Mouse (Mus musculus): Measurements from ENCODE around the gene Cnr2. TPM values are rescaled to one million over a fixed set of nuclear protein-coding genes. Genes with fewer than 3 reads are reported as not detected.
A peak's percentile ranks its signal among the peaks of the same experiment; 100 is the strongest.

The Cnr2 gene
- polyA plus RNA-seq, 1 experiment: 44.8 TPM

GRCm38 (mm10) chr4:135876583-135877020 is 18.6 kb upstream of the Cnr2 start:
- under 1% methylated on average over 16 of the region's 16 CpGs for WGBS
- peak overlapping the region; percentile 35; the same call in 1 of the 2 replicates for H3K4me3 ChIP-seq (ENCODE audit: extremely low read depth, insufficient read depth, insufficient read length)

DNA sequence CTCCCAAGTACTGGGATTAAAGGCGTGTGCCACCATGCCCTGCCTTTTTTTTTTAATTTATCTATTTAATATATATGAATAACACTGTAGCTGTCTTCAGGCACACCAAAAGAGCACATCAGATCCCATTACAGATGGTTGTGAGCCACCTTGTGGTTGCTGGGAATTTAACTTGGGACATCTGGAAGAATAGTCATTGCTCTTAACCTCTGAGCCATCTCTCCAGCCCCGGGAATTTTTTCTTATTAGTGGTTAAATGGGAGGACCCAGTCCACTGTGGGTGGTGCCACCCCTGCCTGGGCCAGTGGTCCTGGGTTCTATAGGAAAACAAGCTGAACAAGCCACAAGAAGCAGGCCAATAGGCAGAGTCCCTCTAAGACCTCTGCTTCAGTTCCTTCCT is 17.5 kb upstream of the Cnr2 start:
- TF ChIP-seq POLR2A (IDR thresholded peaks at IDR 0.05; ENCODE audit: low read depth, low read length) (no peak), CTCF (IDR thresholded peaks at IDR 0.05; ENCODE audit: extremely low read depth, insufficient read depth, insufficient read length, insufficient replicate concordance) (no peak)
- Histone ChIP-seq H3K4me1 (ENCODE audit: control insufficient read depth, insufficient read depth, insufficient read length) (peaks cover 22% of the 10 kb centered on the region; the same call in 1 of the 2 replicates), H3K27ac (ENCODE audit: insufficient read depth, low read length) (0 out of 2 replicates have a peak overlapping the region, but pooled peaks have one; percentile 16), H3K4me3 (ENCODE audit: extremely low read depth, insufficient read depth, insufficient read length) (no peak overlapping the region), H3K36me3 (ENCODE audit: control insufficient read depth, insufficient read depth, low read length) (no peaks in the 10 kb centered on the region), H3K27me3 (ENCODE audit: control insufficient read depth, insufficient read depth, low read length) (no peaks in the 10 kb centered on the region)
- DNase-seq (ENCODE audit: low read depth in 1 of 2, low spot score in 2 of 2): no peak
- 76% methylated on average over 2 of the region's 2 CpGs for WGBS

More at GRCm38 (mm10) chr4:135876583-135877020, 18.6 kb upstream of the Cnr2 start:
- no peaks in the 10 kb centered on the region for H3K27me3 ChIP-seq (ENCODE audit: control insufficient read depth, insufficient read depth, low read length)
- peak overlapping the region; percentile 97 for H3K27ac ChIP-seq (ENCODE audit: insufficient read depth, low read length)
- peak; percentile 88 to 98 for DNase-seq (ENCODE audit: low read depth in 1 of 2, low spot score in 2 of 2)
- peaks cover 7% of the 10 kb centered on the region for H3K36me3 ChIP-seq (ENCODE audit: control insufficient read depth, insufficient read depth, low read length)
- TF ChIP-seq CTCF (IDR thresholded peaks at IDR 0.05; ENCODE audit: extremely low read depth, insufficient read depth, insufficient read length, insufficient replicate concordance) (no peak), POLR2A (IDR thresholded peaks at IDR 0.05; ENCODE audit: low read depth, low read length) (peak; percentile 85)
- peaks cover 25% of the 10 kb centered on the region; the same call in 1 of the 2 replicates for H3K4me1 ChIP-seq (ENCODE audit: control insufficient read depth, insufficient read depth, insufficient read length)

GRCm38 (mm10) chr4:135879021-135879420 is 16.2 kb upstream of the Cnr2 start:
- no peak for TF ChIP-seq POLR2A (IDR thresholded peaks at IDR 0.05; ENCODE audit: low read depth, low read length)
- no peak for TF ChIP-seq CTCF (IDR thresholded peaks at IDR 0.05; ENCODE audit: extremely low read depth, insufficient read depth, insufficient read length, insufficient replicate concordance)
- Histone ChIP-seq H3K27ac (ENCODE audit: insufficient read depth, low read length) (no peak overlapping the region), H3K27me3 (ENCODE audit: control insufficient read depth, insufficient read depth, low read length) (no peaks in the 10 kb centered on the region), H3K36me3 (ENCODE audit: control insufficient read depth, insufficient read depth, low read length) (no peaks in the 10 kb centered on the region), H3K4me3 (ENCODE audit: extremely low read depth, insufficient read depth, insufficient read length) (no peak overlapping the region), H3K4me1 (ENCODE audit: control insufficient read depth, insufficient read depth, insufficient read length) (peaks cover 29% of the 10 kb centered on the region; the same call in 1 of the 2 replicates)
- WGBS: 88% methylated on average over 6 of the region's 6 CpGs
- no peak for DNase-seq (ENCODE audit: low read depth in 1 of 2, low spot score in 2 of 2)

DNA sequence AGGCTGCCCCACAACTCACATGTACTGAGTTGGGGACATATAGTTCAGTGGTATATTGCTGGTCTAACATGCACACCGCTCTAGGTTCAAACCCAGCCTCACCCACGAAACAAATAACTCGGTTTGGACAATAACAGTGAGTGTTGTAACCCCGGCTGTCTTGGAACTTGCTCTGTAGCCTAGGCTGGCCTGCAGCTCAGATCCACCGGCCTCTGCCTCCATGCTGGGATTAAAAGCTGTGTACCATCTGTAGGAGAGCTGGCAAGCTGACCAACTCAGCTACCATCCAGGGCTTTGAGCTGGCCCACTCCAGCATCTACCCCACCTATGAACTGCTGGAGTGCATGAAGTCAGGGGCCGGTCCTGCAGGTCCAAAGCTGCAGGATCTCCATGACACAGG is 15.2 kb upstream of the Cnr2 start:
- Histone ChIP-seq H3K4me3 (ENCODE audit: extremely low read depth, insufficient read depth, insufficient read length) (no peak overlapping the region), H3K4me1 (ENCODE audit: control insufficient read depth, insufficient read depth, insufficient read length) (peaks cover 24% of the 10 kb centered on the region; the same call in 1 of the 2 replicates), H3K36me3 (ENCODE audit: control insufficient read depth, insufficient read depth, low read length) (no peaks in the 10 kb centered on the region), H3K27ac (ENCODE audit: insufficient read depth, low read length) (no peak overlapping the region), H3K27me3 (ENCODE audit: control insufficient read depth, insufficient read depth, low read length) (no peaks in the 10 kb centered on the region)
- DNase-seq (ENCODE audit: low read depth in 1 of 2, low spot score in 2 of 2): no peak
- whole genome bisulfite sequencing: 95% methylated on average over 6 of the region's 6 CpGs
- TF ChIP-seq CTCF (IDR thresholded peaks at IDR 0.05; ENCODE audit: extremely low read depth, insufficient read depth, insufficient read length, insufficient replicate concordance) (no peak), POLR2A (IDR thresholded peaks at IDR 0.05; ENCODE audit: low read depth, low read length) (no peak)

GRCm38 (mm10) chr4:135880576-135880975 is 14.6 kb upstream of the Cnr2 start:
- no peaks in the 10 kb centered on the region for H3K27me3 ChIP-seq (ENCODE audit: control insufficient read depth, insufficient read depth, low read length)
- peaks cover 18% of the 10 kb centered on the region; the same call in 1 of the 2 replicates for H3K4me1 ChIP-seq (ENCODE audit: control insufficient read depth, insufficient read depth, insufficient read length)
- no peak overlapping the region for H3K27ac ChIP-seq (ENCODE audit: insufficient read depth, low read length)
- no peak for DNase-seq (ENCODE audit: low read depth in 1 of 2, low spot score in 2 of 2)
- no peaks in the 10 kb centered on the region for H3K36me3 ChIP-seq (ENCODE audit: control insufficient read depth, insufficient read depth, low read length)
- H3K4me3 ChIP-seq (ENCODE audit: extremely low read depth, insufficient read depth, insufficient read length): no peak overlapping the region
- 95% methylated on average over 10 of the region's 10 CpGs for WGBS
- TF ChIP-seq CTCF (IDR thresholded peaks at IDR 0.05; ENCODE audit: extremely low read depth, insufficient read depth, insufficient read length, insufficient replicate concordance): no peak
- TF ChIP-seq POLR2A (IDR thresholded peaks at IDR 0.05; ENCODE audit: low read depth, low read length): no peak

GRCm38 (mm10) chr4:135882023-135882422 is 13.2 kb upstream of the Cnr2 start:
- H3K36me3 ChIP-seq (ENCODE audit: control insufficient read depth, insufficient read depth, low read length): no peaks in the 10 kb centered on the region
- no peak overlapping the region for H3K27ac ChIP-seq (ENCODE audit: insufficient read depth, low read length)
- H3K27me3 ChIP-seq (ENCODE audit: control insufficient read depth, insufficient read depth, low read length): no peaks in the 10 kb centered on the region
- peaks cover 13% of the 10 kb centered on the region; the same call in 1 of the 2 replicates for H3K4me1 ChIP-seq (ENCODE audit: control insufficient read depth, insufficient read depth, insufficient read length)
- no peak for TF ChIP-seq CTCF (IDR thresholded peaks at IDR 0.05; ENCODE audit: extremely low read depth, insufficient read depth, insufficient read length, insufficient replicate concordance)
- no peak for TF ChIP-seq POLR2A (IDR thresholded peaks at IDR 0.05; ENCODE audit: low read depth, low read length)
- no peak overlapping the region for H3K4me3 ChIP-seq (ENCODE audit: extremely low read depth, insufficient read depth, insufficient read length)
- no peak for DNase-seq (ENCODE audit: low read depth in 1 of 2, low spot score in 2 of 2)
- WGBS: 85% methylated on average over 6 of the region's 6 CpGs

DNA sequence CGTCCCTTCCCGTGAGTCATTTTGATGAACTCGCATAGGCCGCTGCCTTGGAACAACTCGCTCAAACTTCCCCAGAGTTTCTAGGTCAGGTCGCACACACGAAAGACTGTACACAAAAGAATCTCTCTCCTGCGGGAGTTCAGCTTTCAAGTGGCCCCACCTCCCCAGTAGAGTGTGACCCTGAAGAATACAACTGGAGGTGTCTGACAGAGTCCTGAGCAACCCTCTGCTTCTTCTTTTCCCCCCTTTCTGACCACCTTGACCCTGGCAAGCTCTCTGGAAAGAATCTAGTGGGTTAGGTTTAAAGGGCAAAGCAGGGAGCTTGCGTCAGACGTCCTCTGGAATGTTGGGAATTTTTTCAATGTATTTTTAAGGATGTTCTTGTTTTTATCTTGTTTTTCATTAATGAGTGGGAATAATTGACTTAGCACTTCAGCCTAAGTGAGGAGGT is 11.8 kb upstream of the Cnr2 start:
- WGBS: 63% methylated on average over 10 of the region's 10 CpGs
- H3K27ac ChIP-seq (ENCODE audit: insufficient read depth, low read length): 0 out of 2 replicates have a peak overlapping the region, but pooled peaks have one; percentile 9
- H3K36me3 ChIP-seq (ENCODE audit: control insufficient read depth, insufficient read depth, low read length): no peaks in the 10 kb centered on the region
- no peak overlapping the region for H3K4me3 ChIP-seq (ENCODE audit: extremely low read depth, insufficient read depth, insufficient read length)
- no peaks in the 10 kb centered on the region for H3K27me3 ChIP-seq (ENCODE audit: control insufficient read depth, insufficient read depth, low read length)
- peaks cover 9% of the 10 kb centered on the region; the same call in 1 of the 2 replicates for H3K4me1 ChIP-seq (ENCODE audit: control insufficient read depth, insufficient read depth, insufficient read length)
- DNase-seq (ENCODE audit: low read depth in 1 of 2, low spot score in 2 of 2): no peak
- TF ChIP-seq CTCF (IDR thresholded peaks at IDR 0.05; ENCODE audit: extremely low read depth, insufficient read depth, insufficient read length, insufficient replicate concordance): no peak
